Mouse (Mus musculus) right cerebral cortex, postnatal 25 days (tissue): ENCODE results near the gene Nup188.

Experiments
- DNase-seq: peaks from one replicate; pipeline ENCODE4 v3.0.0; 2022

Nup188 gene

DNA sequence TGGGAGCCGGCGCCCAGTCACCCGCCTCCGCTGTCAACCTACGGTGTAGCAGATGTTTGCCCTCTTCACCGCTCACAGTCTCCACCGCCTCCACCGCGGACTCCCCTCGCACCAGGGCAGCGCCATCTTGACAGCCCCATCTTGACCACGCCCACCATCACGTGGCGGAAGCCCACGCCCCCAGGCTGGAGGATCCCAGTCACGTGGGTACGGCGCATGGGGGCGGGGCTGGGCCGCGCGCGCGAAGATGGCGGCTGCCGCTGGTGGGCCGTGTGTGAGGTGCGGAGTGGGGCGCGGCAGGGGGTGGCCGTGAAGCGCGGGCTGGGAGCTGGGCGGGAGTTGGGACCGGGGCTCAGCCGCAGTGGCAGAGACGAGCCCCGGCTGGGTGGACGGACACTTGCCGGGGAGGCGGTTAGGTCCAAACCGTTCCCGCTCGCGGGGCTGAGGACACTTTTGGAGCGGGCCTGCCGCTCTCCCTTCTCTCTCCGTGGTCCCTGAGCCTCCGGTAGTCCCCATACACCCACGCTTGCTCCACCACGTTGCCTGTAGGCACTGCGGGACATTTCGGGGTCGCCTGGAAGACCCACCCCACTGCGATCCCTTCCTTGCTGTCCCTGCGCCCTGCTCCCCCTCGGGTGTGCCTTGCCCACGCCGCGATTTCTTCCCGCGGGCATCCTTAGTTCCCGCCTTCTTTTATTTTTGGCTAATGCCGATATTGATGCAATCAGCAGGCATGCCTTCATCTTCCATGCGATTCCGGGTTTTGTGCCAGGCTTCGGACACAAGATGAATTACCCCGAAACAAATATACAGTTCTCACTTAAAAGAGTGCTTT lies at the start of gene Nup188, which contains the start of gene Dolk:
Nup188 (plus strand) TSS at position 206 of the 835 bp plus-strand sequence.
Dolk (minus strand) TSS at position 143 of the 835 bp plus-strand sequence.
- peak; percentile 95 for DNase-seq

- DNase-seq = no peak
Measured at GRCm38 (mm10) chr2:30236426-30237198, 49.6 kb upstream of the Nup188 start.

- DNase-seq = peak; percentile 100
Measured at GRCm38 (mm10) chr2:30237199-30237880, 48.9 kb upstream of the Nup188 start, which contains the start of gene Lrrc8a. Gene Lrrc8a, plus strand, starts transcription at chr2:30237715.

GRCm38 (mm10) chr2:30237881-30238280 lies 48.3 kb upstream of the Nup188 start:
- DNase-seq = peak; percentile 70

GRCm38 (mm10) chr2:30238906-30239465 lies 47.2 kb upstream of the Nup188 start:
- DNase-seq = no peak

DNA sequence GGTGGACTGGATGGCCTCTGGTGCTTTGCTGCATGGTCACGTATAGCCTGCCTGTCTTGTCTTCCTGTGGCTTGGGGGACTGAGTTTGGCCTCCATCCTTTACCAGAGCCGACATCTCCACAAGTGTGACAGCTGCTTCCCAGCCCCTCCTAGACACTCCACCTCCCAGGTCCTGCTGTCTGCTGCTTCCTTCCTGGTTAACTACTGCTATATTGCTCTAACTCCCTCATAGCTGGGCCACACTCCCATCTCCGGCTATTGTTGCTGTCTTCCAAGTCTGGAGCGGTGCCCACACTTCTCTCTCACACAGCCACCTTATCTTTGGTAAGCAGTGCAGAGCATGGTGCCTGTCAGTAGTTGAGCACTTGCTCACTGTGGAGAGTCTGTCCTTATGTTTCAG lies 46.4 kb upstream of the Nup188 start:
- no peak for DNase-seq

- DNase-seq = no peak
Measured at GRCm38 (mm10) chr2:30240267-30240666, 45.9 kb upstream of the Nup188 start, which contains the start of gene Gm28035. Gene Gm28035, plus strand, starts transcription at chr2:30240567.

DNA sequence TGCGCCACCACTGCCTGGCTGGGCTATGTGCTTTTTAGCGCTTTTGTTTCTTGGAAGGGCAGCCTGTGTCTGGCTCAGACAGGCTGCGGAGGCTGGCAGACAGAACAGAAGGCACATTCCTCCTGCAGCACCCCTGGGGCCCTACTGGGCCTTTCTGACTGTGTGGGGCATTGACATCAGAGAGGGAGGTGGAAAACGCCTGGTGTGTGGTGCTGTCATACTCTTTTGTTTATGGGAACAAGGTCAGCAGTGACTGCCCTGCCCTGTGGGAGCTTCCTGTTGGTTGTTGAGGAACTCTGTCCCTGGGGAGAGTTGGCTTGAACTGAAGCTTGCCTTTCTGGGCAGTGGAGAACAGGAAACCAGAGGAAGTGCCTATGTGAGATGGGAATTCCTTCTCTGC lies 43.7 kb upstream of the Nup188 start:
- no peak for DNase-seq

GRCm38 (mm10) chr2:30243391-30243790 lies 42.8 kb upstream of the Nup188 start:
- DNase-seq = no peak

DNA sequence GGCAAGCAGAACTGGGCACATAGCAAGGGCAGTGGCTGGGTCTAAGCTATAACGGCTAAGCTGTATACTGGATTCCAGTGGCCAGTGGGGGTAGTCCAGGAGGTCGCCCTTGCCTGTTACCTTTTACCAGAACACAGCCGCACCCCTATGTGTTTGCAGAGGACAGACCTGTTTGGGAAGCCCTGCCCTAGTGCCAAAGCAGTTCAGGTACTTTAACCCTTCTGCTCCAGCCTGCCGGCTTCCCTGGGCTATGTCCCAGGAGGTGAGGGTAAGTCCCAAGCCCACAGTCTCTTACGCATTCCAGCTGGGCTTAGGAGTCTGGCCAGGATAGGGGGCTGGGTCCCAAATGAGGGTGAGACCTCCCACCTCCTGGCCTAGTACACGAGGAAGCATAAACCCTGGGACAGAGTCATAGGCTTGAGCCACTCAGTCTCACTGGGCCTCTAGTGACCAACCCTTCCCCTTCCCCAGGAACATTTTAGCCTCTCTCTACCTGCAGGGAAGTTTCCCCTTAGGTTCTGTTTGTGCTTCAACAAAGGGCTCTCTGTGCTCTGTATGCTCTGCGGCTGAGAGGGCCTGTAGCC lies 41.5 kb upstream of the Nup188 start:
- no peak for DNase-seq

GRCm38 (mm10) chr2:30247036-30247435 lies 39.2 kb upstream of the Nup188 start:
- no peak for DNase-seq

- no peak for DNase-seq
Measured at GRCm38 (mm10) chr2:30247681-30248080, 38.5 kb upstream of the Nup188 start.

DNA sequence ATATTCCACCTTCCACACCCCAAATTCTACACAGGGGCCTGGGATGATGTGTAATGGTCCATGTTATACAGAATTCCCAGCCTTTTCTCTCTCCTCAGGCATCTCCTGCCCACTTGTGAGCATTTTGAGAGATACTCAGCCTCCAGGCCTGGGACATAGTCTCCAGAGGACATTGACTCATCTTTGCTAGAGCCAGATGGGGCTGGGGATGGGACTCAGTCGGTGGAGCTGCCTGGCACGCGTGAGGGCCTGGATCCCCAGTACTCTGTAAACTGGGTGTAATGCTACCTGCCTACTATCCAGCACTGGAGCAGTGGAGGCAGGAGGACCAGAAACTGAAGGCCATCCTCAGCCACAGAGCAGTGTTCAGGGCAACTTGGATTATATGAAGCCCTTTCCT lies 37.0 kb upstream of the Nup188 start:
- no peak for DNase-seq

DNA sequence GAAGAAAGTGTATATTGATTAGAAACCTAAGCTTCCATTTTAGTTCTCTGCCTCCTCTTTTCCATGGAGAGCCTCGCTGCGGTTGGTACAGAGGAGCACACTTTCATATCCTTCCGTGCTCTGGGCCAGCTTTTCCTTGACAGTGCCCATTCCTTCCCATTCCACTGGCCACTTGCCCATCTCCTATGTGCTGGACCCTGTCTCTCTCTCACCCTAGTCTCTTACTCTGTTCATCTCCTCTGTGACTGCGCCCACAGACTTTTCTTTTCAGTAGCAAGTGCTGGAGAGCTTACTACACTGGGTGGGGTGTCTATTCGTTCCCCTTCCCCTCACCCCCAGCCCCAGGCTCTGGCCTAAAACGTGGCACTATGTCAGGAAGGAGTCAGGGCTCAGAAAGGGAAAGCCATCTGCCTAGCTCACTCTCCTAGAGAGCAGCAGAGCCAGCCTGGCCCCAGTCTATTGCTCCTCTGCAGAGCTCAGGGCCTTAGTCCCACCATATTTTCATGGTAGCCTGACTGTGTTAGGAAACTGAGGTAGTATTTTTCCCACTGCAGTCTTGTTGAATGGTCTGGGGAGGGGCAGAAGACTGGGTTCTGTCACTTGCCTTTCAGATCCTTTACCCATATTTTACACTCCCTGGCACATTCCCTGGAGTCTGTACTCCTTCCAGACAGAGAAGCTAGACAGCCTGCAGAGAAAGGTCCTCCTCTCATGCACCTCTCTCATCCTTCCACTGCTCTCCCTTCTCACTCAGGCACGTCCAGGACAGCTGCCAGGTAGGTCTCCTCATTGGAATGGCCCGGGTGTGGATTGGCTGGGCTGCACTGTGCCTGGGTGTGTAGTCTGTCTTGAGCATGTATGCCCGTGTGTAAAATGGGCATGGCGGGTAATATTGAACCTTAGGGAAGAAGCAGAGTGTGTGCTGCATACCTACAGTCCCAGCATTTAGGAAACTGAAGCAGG lies 35.8 kb upstream of the Nup188 start:
- DNase-seq = no peak

DNA sequence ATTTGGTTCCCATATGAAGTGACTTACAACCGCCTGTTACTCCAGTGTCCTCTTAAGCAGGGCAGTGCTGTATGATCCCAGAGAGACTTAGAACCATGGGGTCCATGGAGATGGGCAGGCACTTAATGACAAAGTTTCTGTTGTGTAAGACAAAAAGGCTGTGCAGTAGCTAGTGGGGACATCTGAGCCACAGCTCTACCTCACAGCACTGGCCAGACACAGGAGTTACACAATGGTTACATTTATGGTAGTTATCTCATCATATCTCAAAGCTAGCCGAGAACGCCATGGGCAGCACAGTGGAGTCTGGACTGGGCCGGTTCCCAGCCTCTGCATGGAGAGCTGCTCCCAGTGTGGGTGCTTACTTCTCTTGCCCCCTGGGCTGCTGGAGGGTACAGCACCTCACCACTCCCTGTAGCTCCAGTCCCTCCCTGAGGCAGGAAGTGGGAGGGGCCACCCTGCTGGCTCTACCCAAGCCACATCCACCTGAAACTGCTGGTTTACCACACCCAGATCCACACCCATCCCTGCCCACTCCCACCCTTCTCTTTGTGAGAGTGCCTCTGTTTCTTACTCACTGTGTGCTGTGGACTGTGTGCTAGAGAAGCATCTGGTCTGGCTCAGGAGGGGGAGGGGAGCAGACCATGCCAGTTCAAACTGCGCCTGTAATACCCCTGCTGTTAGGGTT lies 34.6 kb upstream of the Nup188 start:
- DNase-seq = no peak

GRCm38 (mm10) chr2:30252521-30252920 lies 33.7 kb upstream of the Nup188 start:
- no peak for DNase-seq

DNA sequence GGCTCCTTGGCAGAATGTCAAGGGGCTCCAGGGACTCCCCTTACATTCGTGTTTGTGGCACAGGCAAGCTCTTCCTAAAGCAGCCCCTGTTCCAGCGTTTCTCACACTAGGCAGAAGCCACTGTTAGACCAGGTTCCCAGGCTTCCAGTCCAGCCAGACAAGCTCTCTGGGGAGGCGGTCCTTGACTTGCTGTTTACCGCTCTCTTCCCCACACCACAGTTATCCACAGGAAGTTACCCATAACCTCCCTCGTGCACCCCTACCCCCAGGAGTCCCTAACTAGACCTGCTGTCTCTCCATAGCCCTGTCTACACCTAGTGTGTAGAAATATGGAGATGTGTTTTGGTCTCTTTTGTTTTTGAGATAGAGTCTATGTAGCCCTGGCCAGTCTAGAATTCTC lies 32.4 kb upstream of the Nup188 start:
- no peak for DNase-seq

- no peak for DNase-seq
Measured at GRCm38 (mm10) chr2:30255631-30256395, 30.4 kb upstream of the Nup188 start.

DNA sequence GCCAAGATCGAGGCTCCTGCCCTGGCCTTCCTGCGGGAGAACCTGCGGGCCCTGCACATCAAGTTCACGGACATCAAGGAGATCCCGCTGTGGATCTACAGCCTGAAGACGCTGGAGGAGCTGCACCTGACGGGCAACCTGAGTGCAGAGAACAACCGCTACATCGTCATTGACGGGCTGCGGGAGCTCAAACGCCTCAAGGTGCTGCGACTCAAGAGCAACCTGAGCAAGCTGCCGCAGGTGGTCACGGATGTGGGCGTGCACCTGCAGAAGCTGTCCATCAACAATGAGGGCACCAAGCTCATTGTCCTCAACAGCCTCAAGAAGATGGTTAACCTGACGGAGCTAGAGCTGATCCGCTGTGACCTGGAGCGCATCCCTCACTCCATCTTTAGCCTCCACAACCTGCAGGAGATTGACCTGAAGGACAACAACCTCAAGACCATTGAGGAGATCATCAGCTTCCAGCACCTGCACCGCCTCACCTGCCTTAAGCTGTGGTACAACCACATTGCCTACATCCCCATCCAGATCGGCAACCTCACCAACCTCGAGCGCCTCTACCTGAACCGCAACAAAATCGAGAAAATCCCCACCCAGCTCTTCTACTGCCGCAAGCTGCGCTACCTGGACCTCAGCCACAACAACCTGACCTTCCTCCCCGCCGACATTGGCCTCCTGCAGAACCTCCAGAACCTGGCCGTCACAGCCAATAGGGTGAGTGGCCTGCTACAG lies 29.4 kb upstream of the Nup188 start:
- DNase-seq = no peak
